Mouse (Mus musculus) gastrocnemius, adult 18-20 months (tissue): ENCODE data around the gene Lcn10. TPM values are rescaled to one million over a fixed set of nuclear protein-coding genes. Genes with fewer than 3 reads are reported as not detected.
"Not testable (repeated sequence)": the region's sequence is repeated elsewhere in the genome, so short reads cannot be mapped to it uniquely, and the experiment has no call there.

Experiments used
- DNase-seq: peaks from one replicate; pipeline ENCODE4 v3.0.0; 2021; ENCODE audit warnings: low spot score
- long read RNA-seq, 2 experiments: library from polyadenylated mRNA; stranded (forward); transcript quantifications; one replicate each; pipeline ENCODE4 v2.0.0; 2021
- total RNA-seq, 2 experiments: library from RNA; stranded (reverse); gene quantifications; 2 replicates each; pipeline ENCODE4 v1.2.3; 2021

The Lcn10 gene
- not detected for total RNA-seq
- long read RNA-seq, experiment 1, result 0 reads
- long read RNA-seq, experiment 2, result 0 reads

DNA sequence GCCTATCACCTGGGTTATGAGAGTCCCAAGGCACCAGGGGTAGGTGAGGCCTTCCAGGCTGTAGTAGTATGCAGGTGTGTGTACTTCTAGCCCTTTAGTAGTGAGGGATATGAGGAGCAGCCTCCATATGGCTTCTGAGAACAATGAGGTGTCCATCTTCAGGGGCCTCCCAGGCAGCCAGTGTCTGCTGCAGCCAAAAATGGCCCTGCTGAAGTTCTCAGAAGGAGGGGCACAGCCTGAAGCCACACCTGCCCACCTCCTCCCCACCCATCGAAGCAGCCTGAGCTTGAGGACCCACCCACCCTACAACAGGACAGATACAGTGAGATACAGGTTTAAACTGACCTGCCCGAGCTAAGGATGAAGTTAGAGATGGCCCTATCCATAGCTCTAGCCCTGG is at the start of gene Lcn10:
Lcn10 (plus strand) TSS at position 301 of the 400 bp plus-strand sequence.
- no peak for DNase-seq

GRCm38 (mm10) chr2:25633616-25634015 is 48.9 kb upstream of the Lcn10 start:
- DNase-seq, result no peak

DNA sequence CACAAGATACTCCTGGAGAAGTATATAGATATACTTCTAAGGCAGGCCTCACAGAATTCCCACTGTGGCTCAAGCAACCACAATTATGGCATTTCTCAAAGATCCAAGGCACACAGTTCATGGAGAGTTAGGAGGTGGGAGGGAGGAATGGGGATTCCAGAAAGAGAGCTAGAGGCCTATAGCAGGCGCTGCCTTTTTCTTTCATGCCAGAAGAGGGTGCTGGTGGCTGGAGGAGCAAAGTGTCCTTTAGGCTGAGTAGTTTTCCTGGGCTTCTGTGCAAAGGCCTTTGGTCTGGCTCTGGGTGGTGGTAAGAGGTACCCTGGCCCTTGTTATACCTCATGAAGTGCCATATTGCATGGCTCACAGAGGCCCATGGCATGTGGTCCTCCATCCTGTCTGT is 48.5 kb upstream of the Lcn10 start:
- no peak for DNase-seq

- no peak for DNase-seq
Observed at GRCm38 (mm10) chr2:25639890-25640289, 42.6 kb upstream of the Lcn10 start.

DNA sequence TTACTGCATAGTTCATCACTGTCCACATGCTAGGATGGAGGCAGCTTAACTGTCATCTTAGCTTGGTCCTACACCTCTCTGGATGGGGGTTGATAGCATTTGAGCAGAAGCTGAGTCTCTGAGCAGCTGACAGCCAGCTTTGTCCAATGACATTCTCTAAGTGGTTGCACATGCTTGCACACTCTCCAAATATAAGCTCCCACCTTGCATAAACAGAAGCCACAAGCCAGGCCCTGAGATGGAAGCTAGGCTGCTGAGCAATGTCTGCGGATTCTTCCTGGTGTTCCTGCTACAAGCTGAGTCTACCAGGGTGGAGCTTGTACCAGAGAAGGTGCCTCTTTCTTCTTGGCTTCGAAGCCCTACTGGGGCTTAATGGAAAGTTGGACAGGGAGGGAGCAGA is 29.6 kb upstream of the Lcn10 start, which contains the start of gene Lcn8:
Lcn8 (plus strand) TSS at position 219 of the 400 bp plus-strand sequence.
- DNase-seq, result no peak

- DNase-seq, result no peak
Observed at GRCm38 (mm10) chr2:25654502-25654901, 28.0 kb upstream of the Lcn10 start.

DNA sequence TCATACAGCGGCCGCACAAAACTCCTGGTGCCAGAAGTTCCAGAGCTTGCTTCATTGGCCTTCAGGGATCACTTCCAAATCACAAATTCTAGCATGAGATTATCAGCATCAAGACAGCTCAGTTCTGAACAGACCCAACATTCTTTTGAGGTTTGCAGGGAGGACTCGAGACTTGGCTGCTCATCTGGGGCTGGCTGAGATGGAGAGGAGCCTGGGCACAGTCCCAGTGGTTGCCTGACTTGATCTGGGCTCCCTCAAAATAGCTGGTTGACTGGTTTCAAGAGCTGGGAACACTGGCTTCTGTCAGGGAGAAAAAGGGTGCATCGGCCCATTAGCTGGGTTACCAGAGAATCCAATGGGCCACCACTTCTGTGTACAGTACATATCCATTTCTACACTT is 25.8 kb upstream of the Lcn10 start:
- peak; percentile 49 for DNase-seq

GRCm38 (mm10) chr2:25657246-25657645 is 25.3 kb upstream of the Lcn10 start:
- DNase-seq, result no peak

- no peak for DNase-seq
Observed at GRCm38 (mm10) chr2:25657652-25658051, 24.9 kb upstream of the Lcn10 start, which contains the start of gene Lcn5. Gene Lcn5 (plus strand): TSS chr2:25657952.

- peak; percentile 12 for DNase-seq
Observed at GRCm38 (mm10) chr2:25660279-25660678, 22.2 kb upstream of the Lcn10 start.

DNA sequence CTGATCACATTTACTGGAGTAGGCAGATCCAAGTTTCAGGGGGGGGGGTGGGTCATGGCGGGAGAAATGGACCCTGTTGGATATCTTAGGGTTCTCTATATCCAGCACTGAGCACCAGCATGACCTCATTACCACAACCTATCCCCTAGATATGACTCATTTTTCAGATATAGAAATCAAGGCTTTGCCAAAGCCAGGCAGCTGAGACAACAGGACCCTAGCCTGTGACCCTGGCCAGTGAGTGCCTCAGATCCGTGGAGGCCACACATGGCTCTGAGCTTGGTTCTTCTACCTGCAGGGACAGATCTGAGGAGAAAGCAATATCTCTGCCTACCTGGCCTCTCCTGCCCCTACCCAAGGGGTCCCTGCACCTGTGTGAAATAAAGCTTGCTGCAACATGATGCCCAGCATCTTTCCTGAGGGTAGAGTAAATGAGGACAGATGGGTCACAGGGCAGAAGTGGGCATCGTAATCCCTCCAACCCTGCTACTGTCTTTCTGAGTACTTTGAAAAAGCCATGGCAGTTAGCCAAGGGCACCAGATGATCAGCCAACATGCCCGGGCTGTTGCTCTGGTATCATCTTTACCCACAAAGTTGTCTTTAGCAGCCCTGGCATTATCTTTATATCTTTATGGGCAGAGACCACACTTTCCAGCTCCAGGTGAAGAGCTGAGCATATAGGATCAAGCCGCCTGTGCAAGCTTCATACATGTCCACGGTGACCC is 21.1 kb upstream of the Lcn10 start:
- no peak for DNase-seq

- DNase-seq, result peak; percentile 43
Observed at GRCm38 (mm10) chr2:25663511-25663910, 19.0 kb upstream of the Lcn10 start.

- no peak for DNase-seq
Observed at GRCm38 (mm10) chr2:25664125-25664524, 18.4 kb upstream of the Lcn10 start.

DNA sequence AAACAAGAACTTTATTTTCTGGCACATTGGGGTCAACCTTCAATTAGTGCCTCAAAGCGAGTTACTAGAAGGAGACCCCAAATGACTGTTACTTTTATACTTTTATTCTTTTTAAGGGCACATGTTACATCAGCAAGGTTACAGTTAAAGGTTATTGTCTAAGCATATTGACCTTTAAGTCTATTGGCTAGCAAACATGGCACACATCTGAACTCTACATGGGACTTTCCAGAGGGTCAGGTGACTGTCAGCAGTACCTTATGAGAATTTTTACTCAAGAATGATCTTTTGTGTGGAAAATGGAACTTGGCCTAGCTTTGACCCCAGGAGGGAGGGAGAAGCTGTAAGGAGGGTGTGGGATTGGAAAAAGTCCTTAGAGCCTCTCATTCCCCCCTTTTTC is 16.0 kb upstream of the Lcn10 start:
- DNase-seq, result no peak

GRCm38 (mm10) chr2:25676486-25676885 is 6.0 kb upstream of the Lcn10 start, which contains the start of gene Lcn6:
Gene Lcn6 (plus strand): TSS chr2:25676786.
- no peak for DNase-seq

GRCm38 (mm10) chr2:25679559-25679958 is 3.0 kb upstream of the Lcn10 start:
- DNase-seq, result no peak

DNA sequence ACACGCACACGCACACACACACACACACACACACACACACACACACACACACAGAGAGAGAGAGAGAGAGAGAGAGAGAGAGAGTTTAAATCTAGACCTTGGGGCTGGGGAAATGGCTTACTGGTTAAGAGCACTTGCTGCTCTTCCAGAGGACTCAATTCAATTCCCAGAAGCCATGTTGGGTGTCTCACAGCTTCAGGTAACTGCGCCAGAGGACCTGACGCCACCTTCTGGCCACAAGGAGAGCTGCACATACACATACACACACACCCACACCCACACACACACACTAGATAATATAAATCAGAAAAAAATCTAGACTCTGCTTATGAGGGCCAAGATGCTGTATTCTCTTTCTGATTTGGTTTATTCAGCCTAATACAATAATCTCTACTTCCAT is 4.4 kb downstream of the Lcn10 start:
- no peak for DNase-seq

DNA sequence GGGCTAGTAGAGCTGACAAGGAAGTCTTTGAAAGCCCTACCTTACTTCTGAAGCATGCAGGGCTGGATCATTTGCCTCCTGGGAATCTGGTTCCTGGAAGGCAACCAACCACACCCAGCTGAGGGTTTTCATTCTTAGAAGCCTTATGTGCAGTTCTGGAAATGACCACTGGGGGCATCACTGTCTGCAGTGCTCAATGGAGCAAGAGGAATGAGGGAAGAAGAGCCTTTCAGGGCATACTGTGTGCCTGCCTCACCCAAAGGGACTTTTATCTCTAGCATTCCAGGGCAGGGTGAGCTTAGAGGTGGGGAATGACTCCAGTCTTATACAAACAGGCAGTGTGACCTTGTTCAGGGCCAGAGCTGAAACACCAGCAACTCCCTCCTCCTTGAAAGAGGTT is 12.1 kb downstream of the Lcn10 start:
- DNase-seq, result peak; percentile 61

- no peak for DNase-seq
Observed at GRCm38 (mm10) chr2:25696951-25697350, 14.4 kb downstream of the Lcn10 start.

- no peak for DNase-seq
Observed at GRCm38 (mm10) chr2:25698696-25699095, 16.2 kb downstream of the Lcn10 start.

DNA sequence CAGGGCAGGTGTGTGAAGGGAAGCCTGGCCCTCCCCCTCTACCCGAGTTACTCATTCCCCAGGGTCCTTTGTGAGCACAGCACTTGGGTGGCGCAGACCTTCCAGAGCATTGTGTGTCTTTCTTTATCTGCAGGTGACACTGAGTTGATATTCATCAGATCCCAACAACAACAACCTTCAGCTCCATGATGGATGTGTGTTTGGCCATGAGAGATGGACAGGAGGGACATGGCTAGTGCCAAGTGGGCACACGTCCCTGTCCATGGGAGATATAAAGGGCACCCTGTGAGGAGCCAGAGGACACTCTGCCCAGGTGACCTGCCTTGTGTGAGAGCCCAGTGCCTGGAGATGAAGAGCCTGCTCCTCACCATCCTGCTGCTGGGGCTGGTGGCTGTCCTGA is 17.2 kb downstream of the Lcn10 start, which contains the start of gene Obp2a:
Obp2a (plus strand) TSS at position 301 of the 400 bp plus-strand sequence.
- DNase-seq, result not testable (repeated sequence)

- DNase-seq, result no peak
Observed at GRCm38 (mm10) chr2:25701001-25701400, 18.5 kb downstream of the Lcn10 start.

DNA sequence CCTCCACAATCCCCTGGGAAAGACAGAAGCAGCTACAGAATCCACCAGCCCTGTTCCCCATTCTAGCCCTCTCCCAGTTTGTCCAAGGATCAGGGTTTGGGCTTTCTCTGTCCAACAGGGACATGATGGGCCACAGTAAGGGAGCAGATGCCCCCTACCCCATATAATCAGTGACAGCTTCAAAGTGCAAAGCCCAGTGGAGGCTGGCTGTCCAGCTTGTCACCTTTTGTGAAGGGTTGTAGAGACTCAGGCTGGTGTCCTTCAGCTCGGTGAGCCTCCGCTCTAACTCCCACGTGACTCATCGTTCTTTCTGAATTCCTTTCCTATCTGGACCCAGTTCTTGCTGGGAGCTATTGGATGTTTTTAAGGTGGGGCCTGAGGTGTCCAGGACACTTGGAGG is 21.2 kb downstream of the Lcn10 start:
- DNase-seq, result no peak
